Mouse (Mus musculus) cerebellum, adult 11 months (tissue): ENCODE data around the gene Nbas.

Experiments
- DNase-seq: peaks from one replicate; pipeline ENCODE4 v3.0.0; 2022

Nbas gene

GRCm38 (mm10) chr12:13563646-13564289 is 294.8 kb downstream of the Nbas start:
- DNase-seq, result no peak

DNA sequence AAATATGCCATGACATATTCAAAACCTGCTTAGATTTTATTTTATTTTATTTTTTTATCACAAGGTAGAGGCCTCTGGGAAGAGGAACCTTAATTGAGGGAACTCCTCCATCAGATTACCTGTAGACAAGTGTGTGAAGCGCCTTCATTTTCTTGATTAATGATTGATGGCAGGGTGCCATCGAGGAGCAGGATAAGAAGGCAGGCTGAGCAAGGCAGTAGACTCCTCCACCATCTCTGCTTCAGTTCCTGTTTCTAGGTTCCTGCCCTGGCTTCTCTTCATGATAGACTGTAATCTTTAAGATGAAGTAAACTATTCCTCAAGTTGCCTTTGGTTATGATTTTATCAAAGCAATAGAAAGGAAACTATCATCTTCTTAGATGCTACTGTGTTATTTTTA is 295.4 kb downstream of the Nbas start:
- DNase-seq, result no peak

DNA sequence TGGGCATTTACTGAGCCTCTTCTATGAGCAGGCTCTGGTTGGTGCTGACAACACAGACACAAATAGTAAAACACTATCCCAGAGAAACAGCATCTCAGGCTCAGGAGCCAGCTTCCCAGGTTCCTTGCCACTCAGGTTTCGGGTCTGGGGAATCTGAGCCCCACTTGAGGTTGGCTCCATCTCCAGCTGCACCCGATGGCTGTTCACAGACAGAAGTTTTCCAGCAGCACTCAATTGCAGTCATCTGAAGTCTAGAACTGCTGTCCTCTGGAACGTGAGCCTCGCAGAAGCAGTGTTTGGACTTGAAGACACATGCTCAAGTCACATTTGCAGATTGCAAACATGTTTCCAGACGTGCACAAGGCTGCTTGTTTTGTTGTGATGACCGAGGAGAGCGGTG is 297.5 kb downstream of the Nbas start:
- no peak for DNase-seq

DNA sequence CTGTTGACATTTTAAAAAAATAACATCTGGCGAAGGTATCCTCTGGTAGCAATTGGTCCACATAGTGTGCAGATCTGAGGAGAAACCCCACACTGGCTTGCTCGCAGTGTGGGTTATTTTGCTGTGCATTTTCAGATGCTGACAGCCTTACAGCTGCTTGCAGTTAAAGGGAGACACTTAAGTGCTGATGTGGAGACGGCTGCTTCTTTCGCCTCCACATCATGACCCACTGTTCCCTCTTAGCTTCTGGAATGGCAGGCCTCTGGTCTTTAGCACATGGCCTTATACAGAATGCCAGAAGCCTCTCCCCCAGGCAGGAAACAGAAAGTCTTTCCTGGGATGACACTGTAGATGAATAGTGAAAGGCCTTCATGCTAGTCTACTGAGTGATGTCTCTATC is 306.2 kb downstream of the Nbas start:
- DNase-seq, result no peak

DNA sequence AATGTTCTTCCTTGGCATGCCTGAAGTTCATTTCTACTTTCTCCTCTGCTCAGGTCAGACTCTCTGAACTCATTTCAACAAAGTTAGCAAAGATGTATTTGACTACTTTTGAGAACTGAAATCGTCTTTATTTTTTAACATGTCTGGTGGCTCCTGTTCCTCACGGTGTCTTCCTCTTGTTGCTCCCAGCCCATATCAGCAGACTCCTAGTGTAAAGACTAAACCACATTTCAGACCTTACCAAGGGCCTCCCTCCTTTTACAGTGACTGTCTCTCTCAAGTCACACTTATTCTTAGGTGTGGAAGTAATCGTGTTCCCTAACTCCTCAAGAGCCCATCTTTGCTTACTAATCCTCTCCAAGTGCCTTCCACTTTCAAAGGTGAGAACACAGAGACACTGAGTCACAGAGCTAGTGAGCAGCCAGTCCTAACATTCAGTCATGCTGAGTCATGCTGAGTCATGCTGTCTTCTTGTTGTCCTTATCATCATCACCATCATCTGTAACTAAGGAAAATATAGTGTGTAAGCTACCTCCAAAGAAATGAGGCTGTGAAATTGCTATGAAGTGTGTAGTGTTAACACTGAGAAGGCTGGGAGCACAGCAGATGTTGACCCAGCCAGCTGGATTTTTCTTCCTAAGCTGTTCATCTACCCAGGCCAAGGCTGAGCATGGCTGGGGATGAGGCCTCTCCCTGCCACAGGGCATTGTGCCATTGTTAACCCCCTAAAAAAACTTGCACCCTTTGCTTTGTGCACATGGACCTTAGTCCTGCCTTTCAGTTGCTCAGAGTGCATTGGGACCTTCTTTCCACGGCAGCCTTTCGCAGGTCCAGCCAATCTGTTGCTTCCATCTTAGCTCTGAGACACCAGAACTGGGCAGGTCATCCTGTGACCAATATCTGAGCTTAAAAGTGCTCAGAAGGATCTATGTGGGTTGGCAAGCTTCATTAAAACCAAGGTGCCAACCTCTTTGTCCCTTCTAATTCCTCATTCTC is 307.0 kb downstream of the Nbas start:
- DNase-seq, result no peak

DNA sequence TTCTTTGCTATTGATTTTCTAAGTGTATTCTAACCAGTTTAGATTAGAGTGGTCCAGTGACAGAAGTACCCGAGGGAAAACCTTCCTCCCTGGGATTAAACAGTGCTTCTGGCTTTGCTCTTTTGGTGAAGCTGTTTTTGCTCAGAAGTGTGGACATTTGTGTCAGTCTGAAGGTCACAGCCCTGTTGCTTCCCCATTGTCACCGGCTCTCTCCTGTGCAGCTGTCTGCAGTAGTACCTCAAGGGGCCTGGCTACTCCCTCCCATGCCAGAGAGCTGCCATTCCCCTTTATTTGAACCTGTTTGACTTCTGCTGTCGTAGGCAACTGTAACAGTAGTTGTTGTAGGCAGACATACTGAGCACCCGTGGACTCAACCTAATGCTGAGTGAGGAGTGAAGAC is 307.8 kb downstream of the Nbas start:
- DNase-seq, result no peak

DNA sequence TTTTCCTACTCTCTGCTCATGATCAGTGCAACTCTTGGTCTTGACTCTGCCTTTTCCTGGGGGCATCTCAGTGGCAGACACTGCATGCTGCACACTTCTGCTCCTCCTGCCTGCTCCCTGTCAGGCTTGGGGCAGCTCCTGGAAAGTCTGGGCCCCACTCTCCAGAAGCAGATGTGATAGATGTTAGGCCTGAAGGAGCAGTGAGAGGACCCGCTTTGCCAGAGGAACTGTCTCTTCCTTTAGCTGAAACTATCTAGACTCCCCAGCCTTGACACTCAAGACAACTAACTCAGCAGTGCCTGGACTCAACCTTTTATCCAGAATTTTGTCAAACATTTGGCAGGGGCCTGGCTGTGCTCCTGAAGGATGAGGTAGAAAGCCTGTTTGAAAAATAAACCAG is 311.9 kb downstream of the Nbas start:
- DNase-seq, result no peak

DNA sequence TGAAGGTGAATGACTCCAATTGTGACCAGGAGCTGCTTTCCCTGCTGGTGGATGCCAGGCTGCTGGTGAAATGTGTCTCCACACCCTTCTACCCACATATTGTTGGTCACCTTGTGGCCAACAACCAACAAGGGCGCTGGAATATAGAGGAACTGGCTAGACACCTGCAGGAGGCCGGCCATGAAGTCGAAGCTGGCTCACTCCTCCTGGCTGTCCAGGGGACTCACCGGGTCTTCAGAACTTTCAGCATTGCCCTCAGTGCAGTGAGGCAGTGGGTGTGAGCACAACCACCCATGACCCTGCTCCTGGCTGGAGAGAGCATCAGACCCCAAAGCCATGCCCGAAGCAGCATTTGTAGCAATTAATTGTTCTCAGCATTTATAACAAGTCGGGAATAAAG is 314.5 kb downstream of the Nbas start:
- DNase-seq, result no peak

DNA sequence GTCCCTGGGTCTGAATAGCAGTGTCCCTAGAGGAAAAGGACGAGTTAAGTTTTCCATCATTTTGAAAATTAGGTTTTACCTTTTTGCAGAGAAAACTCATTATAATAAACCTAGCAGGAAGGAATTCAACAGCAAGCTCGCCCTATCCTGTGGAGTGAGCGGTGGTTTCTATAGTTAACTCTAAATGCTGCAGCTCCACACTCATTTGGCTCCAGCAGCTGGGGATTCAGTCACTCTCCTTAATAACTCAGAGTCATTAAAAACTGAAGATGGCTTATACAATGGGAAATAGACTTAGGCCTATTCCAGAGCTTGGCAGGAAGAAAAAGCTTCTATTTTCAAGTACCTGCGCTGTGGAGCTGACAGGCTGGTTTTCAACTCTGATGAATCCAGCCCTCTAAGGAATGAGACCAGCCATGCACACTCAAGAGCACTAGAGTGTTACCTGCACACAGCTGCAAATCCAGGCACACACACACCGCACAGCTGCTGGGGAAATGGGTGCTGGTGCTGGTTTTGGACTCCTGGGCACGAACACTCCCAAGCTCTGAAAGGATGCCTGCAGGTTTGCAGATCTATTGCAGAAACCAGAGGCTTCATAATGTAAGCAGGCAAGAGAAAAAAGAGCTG is 316.7 kb downstream of the Nbas start:
- no peak for DNase-seq

GRCm38 (mm10) chr12:13587675-13588074 is 318.7 kb downstream of the Nbas start:
- no peak for DNase-seq

DNA sequence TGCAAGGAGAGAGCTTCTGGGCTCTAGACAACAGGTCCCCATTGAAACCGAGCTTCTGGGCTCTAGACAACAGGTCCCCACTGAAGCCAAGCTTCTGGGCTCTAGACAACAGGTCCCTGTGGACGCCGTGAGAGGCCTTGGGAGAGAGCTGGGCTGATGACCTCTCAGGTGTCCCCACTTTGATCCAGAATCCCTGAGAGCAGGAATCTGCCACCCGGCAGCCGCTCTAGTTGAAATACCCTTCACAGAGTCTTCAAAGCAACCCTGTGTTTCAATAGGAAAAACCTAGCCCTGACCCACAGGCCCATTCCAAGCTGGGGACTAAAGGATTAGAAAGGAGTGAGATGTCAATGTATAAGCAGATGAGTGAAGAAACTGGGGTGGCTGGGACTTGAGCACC is 320.1 kb downstream of the Nbas start:
- no peak for DNase-seq

GRCm38 (mm10) chr12:13594746-13595469 is 326.0 kb downstream of the Nbas start:
- no peak for DNase-seq

DNA sequence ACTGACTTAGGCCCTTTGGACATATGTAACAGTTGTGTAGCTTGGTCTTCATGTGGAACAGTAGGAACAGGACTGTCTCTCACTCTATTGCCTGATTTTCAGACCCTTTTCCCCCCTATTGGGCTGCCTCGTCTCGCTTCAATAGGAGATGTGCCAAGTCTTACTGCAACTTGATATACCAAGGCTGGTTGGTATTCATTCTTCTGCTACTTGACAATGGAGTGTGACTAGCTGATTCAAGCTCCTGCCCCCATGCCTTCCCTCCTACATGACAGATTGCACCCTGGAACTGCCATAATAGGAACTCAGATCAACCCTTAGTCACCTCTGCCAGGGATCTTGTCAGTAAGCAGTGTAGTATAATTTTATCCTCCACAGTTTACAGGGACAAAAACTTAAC is 328.1 kb downstream of the Nbas start:
- no peak for DNase-seq

DNA sequence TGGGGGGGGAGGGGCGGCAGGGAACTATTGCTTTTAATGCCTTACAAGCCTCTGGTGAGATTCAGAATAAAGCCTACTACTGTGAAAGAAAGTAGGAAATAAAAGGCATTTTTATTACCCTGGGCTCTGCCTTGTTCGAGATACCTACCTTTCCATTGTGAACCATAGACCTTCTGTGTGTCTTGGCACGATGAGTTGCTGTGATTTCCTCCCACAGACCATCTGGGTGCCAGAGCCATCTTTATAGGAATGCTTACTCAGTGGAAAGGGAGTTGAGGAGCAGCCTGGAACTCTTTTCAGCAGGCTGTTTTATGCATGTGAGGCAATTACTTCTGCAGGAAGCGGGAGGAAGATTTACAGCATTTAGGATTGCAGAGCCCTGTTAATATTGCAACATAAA is 329.6 kb downstream of the Nbas start:
- DNase-seq, result no peak

- DNase-seq, result no peak
These were observed 333.5 kb downstream of the Nbas start for GRCm38 (mm10) chr12:13602414-13602813.

DNA sequence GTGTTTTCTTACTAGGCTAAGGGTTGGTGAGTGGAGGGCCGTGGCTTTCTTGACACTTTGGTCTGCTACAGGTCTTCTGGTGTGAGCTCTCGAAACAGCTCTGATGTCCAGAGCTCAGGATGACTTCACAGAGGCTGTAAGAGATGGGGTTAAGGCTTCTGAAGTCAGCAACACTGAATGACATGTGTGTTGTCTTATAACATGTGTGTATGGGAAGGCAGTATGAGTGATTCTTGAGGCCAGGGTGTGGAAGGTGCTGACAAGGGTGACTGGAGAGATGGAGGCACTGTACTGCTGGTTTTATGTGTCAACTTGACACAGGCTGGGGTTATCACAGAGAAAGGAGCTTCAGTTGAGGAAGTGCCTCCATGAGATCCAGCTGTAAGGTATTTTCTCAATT is 338.1 kb downstream of the Nbas start:
- no peak for DNase-seq

GRCm38 (mm10) chr12:13609027-13609426 is 340.1 kb downstream of the Nbas start:
- DNase-seq, result no peak

GRCm38 (mm10) chr12:13613041-13613440 is 344.1 kb downstream of the Nbas start:
- DNase-seq, result no peak

DNA sequence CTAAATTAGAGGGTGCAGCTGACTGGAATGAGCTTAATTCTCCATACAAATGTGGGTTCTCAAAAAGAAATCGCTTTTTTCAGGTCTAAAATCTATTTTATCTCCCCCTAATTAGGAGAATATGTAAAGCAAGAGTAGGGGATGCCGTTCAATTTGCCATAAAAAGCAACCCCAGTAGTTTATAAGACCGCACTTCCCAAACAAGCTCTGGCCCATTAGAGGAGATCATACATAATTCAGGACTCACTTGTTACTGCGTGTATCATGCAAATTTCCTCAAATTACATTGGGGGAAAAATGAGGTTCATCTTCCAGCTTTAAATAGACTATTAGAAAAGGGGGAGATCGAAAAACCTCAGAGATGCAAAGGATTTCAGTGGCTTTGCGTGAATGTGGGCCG is 346.7 kb downstream of the Nbas start:
- DNase-seq, result no peak

- DNase-seq, result no peak
These were observed 353.4 kb downstream of the Nbas start for GRCm38 (mm10) chr12:13622150-13622822.

GRCm38 (mm10) chr12:13626803-13627706 is 358.1 kb downstream of the Nbas start:
- DNase-seq, result no peak
